Mouse (Mus musculus) CH12.LX (cell line): ENCODE measurements around the gene Gm1043.

Experiments used
- CTCF ChIP-seq, 2 experiments: IDR thresholded peaks in 1 of 2; conservative IDR thresholded peaks in 1 of 2; 2 replicates each; pipeline ENCODE4 v1.5.1; 2011 to 2012; ENCODE audit warnings: low read depth in 2 of 2, low read length in 2 of 2, improper control_type of control experiment in 1 of 2, inconsistent platforms in 1 of 2, mild to moderate bottlenecking in 1 of 2, moderate library complexity in 1 of 2
- KAT2A ChIP-seq: IDR thresholded peaks from 2 replicates; pipeline ENCODE4 v1.6.1; 2012; ENCODE audit warnings: low read length, improper control_type of control experiment, inconsistent platforms; ENCODE audit not compliant: insufficient replicate concordance
- NRF1 ChIP-seq: IDR thresholded peaks from 2 replicates; pipeline ENCODE4 v1.6.1; 2014; ENCODE audit warnings: low read depth, mild to moderate bottlenecking, inconsistent platforms, low read length, improper control_type of control experiment, moderate library complexity
- POLR2A ChIP-seq: IDR thresholded peaks from 2 replicates; pipeline ENCODE4 v1.6.1; 2011; ENCODE audit warnings: low read depth, mild to moderate bottlenecking, improper control_type of control experiment, low read length
- TCF12 ChIP-seq: IDR thresholded peaks from 2 replicates; pipeline ENCODE4 v1.6.1; 2014; ENCODE audit warnings: low read depth, mild to moderate bottlenecking, inconsistent platforms, low read length, improper control_type of control experiment

DNA sequence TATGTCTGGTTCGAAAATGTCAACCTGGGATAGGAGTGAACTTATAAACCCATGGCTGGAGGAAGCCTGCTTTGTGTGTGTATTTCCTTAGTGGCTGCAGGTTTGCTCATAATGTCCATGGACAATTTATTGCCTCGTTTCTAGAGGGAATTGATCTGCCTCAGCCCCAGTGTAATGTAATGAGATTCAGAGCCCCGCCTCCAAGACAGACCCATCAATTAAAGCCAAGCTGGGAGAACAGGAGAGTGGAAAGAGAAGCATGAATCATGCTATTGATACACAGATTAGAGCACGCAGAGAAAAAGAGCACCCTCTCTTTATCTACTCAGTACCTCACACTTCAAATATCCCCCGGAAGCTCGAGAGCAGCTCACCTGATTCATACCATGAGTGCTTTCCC is 136.4 kb downstream of the Gm1043 start:
- TF ChIP-seq KAT2A (no peak), POLR2A (no peak), CTCF (conservative IDR thresholded peaks at IDR 0.05 in 1 of 2, IDR thresholded peaks at IDR 0.05 in 1 of 2; ENCODE audit: low read depth in 2 of 2, low read length in 2 of 2) (no peak), TCF12 (no peak), NRF1 (no peak)
